Mouse (Mus musculus): ENCODE measurements around the gene C8a. TPM values are rescaled to one million over a fixed set of nuclear protein-coding genes. Genes with fewer than 3 reads are reported as not detected.
A peak's percentile ranks its signal among the peaks of the same experiment; 100 is the strongest.

Gene C8a
- polyA plus RNA-seq, 1 experiment from 2014 or later, result not detected

- Histone ChIP-seq H3K9ac (no peak overlapping the region), H3K36me3 (replicated peaks) (no peaks in the 10 kb centered on the region), H3K4me2 (no peak overlapping the region), H3K27me3 (replicated peaks) (no peaks in the 10 kb centered on the region), H3K27ac (0 out of 2 replicates have a peak overlapping the region, but pooled peaks have one; percentile 6), H3K4me3 (no peak overlapping the region), H3K4me1 (peaks cover 22% of the 10 kb centered on the region), H3K9me3 (no peaks in the 10 kb centered on the region)
- no peak for ATAC-seq (replicated peaks)
- 72% methylated on average over 9 of the region's 9 CpGs for WGBS
Observed at GRCm38 (mm10) chr4:104888499-104889262, 12.5 kb upstream of the C8a start.

- WGBS, result 29% methylated on average over 9 of the region's 9 CpGs
- Histone ChIP-seq H3K27me3 (replicated peaks) (no peaks in the 10 kb centered on the region), H3K9ac (no peak overlapping the region), H3K4me2 (no peak overlapping the region), H3K4me3 (no peak overlapping the region), H3K36me3 (replicated peaks) (no peaks in the 10 kb centered on the region), H3K4me1 (peaks cover 17% of the 10 kb centered on the region), H3K27ac (no peak overlapping the region), H3K9me3 (no peaks in the 10 kb centered on the region)
- ATAC-seq (replicated peaks), result no peak
Observed at GRCm38 (mm10) chr4:104887486-104887885, 11.3 kb upstream of the C8a start.

DNA sequence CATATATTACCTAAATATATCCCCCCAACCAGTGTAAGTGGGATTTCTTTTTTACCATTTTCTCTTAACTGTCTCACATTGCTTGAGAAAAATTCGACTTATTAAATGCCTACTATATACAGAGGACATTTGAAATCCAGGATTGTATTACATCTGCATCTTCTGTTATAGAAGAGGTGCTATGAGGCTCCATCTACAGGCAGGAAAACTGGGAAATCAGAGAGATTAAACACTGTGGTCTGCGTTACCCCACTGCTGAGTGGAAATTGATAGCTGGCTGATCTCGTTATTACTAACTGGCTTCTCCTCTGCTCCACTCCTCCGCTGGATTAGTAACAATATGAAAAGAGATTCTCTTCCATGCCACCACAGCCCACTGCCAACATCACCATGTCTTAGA, 366 bp downstream of the C8a start:
- WGBS, result 76% methylated on average over 4 of the region's 4 CpGs
- no peak overlapping the region for H3K9ac ChIP-seq
- no peak for ATAC-seq (replicated peaks)
- H3K4me2 ChIP-seq, result no peak overlapping the region
- no peaks in the 10 kb centered on the region for H3K36me3 ChIP-seq (replicated peaks)
- no peaks in the 10 kb centered on the region for H3K27me3 ChIP-seq (replicated peaks)
- no peak overlapping the region for H3K27ac ChIP-seq
- H3K4me1 ChIP-seq, result no peaks in the 10 kb centered on the region
- H3K4me3 ChIP-seq, result no peak overlapping the region
- no peaks in the 10 kb centered on the region for H3K9me3 ChIP-seq

- Histone ChIP-seq H3K27me3 (replicated peaks) (no peaks in the 10 kb centered on the region), H3K27ac (no peak overlapping the region), H3K4me2 (no peak overlapping the region), H3K4me1 (no peaks in the 10 kb centered on the region), H3K9me3 (no peaks in the 10 kb centered on the region), H3K36me3 (replicated peaks) (no peaks in the 10 kb centered on the region), H3K9ac (no peak overlapping the region), H3K4me3 (no peak overlapping the region)
- ATAC-seq (replicated peaks), result no peak
- 89% methylated on average over 5 of the region's 5 CpGs for WGBS
Observed at GRCm38 (mm10) chr4:104870196-104870595, 6.0 kb downstream of the C8a start.

DNA sequence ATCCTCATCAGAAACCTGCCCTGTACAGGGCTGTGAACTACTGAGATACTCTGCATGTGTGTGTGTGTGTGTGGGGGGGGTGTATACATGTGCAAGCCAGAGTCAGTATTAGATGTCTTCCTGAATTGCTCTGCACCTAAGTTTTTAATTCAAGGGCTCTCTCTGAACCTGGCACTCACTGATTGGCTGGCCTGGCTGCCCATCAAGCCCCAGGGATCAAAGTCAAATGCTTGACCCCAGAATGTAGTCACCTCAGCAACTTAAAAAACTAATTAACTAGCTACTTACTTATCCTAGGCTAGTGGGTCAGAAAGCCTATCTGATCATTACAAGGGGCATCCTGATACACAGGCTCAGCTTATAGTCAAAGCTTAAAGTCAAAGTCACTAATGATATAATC, 6.6 kb downstream of the C8a start:
- Histone ChIP-seq H3K27me3 (replicated peaks) (no peaks in the 10 kb centered on the region), H3K9ac (no peak overlapping the region), H3K9me3 (no peaks in the 10 kb centered on the region), H3K4me2 (no peak overlapping the region), H3K4me3 (no peak overlapping the region), H3K27ac (no peak overlapping the region), H3K36me3 (replicated peaks) (no peaks in the 10 kb centered on the region), H3K4me1 (no peaks in the 10 kb centered on the region)
- no peak for ATAC-seq (replicated peaks)

GRCm38 (mm10) chr4:104864397-104864796, 11.8 kb downstream of the C8a start:
- Histone ChIP-seq H3K4me3 (no peak overlapping the region), H3K4me1 (no peaks in the 10 kb centered on the region), H3K27me3 (replicated peaks) (no peaks in the 10 kb centered on the region), H3K36me3 (replicated peaks) (no peaks in the 10 kb centered on the region), H3K27ac (no peak overlapping the region), H3K9ac (no peak overlapping the region), H3K4me2 (no peak overlapping the region), H3K9me3 (no peaks in the 10 kb centered on the region)
- WGBS, result 74% methylated on average over 1 of the region's 1 CpGs
- ATAC-seq (replicated peaks), result no peak

DNA sequence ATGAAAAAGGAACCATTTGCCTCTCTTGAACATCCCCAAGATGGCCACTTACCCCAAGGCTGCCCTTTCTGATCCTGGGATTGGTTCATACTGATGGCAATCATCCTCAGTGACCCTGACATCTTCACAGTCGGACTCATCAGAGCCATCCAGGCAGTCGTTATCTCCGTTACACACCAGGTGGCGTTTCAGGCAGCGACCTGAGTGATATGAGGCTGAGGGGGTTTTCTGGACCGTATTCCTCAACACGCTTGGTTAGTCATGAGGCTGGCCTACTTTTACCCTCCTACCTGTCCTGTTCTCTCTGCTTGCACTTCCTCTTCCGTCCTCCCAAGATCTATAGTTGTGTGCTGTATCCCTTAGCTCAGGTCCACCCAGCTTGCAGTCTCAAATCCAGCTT, 15.0 kb downstream of the C8a start:
- Histone ChIP-seq H3K36me3 (replicated peaks) (no peaks in the 10 kb centered on the region), H3K9me3 (no peaks in the 10 kb centered on the region), H3K27me3 (replicated peaks) (no peaks in the 10 kb centered on the region), H3K4me1 (no peaks in the 10 kb centered on the region), H3K4me3 (no peak overlapping the region), H3K9ac (no peak overlapping the region), H3K27ac (no peak overlapping the region), H3K4me2 (no peak overlapping the region)
- no peak for ATAC-seq (replicated peaks)
- whole genome bisulfite sequencing, result 84% methylated on average over 8 of the region's 8 CpGs

DNA sequence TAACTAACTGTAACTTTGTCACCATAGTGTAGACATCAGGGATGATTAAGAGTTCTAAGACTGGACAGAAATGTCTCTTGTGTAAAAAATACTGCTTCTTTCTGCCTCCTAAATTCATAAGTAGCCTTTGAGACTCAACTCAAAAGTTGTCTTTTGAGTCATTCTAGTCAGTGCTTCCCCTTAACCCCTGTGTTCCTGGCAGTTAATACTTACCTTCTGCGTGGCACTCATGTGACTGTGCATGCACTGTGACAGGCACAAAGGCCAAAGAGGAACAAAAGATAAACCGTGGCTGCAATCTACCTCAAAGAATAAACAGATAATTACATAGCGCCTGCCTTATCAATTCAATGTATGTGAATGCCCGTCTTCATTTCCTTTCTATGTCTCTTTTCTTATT, 18.4 kb downstream of the C8a start:
- no peaks in the 10 kb centered on the region for H3K36me3 ChIP-seq (replicated peaks)
- H3K27me3 ChIP-seq (replicated peaks), result no peaks in the 10 kb centered on the region
- H3K4me2 ChIP-seq, result no peak overlapping the region
- no peak overlapping the region for H3K27ac ChIP-seq
- ATAC-seq (replicated peaks), result no peak
- 71% methylated on average over 4 of the region's 4 CpGs for whole genome bisulfite sequencing
- H3K4me3 ChIP-seq, result no peak overlapping the region
- H3K4me1 ChIP-seq, result no peaks in the 10 kb centered on the region
- no peak overlapping the region for H3K9ac ChIP-seq
- no peaks in the 10 kb centered on the region for H3K9me3 ChIP-seq

DNA sequence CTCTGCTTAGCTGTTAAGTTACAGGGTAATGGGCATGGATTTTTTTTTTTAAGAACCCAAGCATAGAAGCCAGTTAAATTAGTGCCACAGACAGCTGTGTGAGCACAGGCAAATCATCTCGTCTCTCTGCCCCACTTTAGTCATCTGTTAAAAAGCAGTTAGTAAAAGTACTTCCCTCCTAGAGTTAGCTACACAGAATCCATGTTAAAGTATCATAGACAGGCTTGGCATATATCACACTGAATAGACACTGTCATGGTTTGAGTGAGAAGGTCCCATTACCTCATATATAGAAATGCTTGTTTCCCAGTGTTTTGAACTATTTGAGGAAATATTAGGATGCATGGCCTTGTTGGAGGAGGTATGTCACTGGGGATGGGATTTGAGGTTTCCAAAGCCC, 19.2 kb downstream of the C8a start, which contains the start of gene Gm17662:
TSS of gene Gm17662 (plus strand) at position 301 of the 400 bp plus-strand sequence.
- Histone ChIP-seq H3K4me3 (no peak within 1 kb of the TSS), H3K9me3 (no peaks in the 10 kb centered on the region), H3K27ac (no peak within 1 kb of the TSS), H3K4me2 (no peak within 1 kb of the TSS), H3K4me1 (no peaks in the 10 kb centered on the region), H3K27me3 (replicated peaks) (no peaks in the 10 kb centered on the region), H3K36me3 (replicated peaks) (no peaks in the 10 kb centered on the region), H3K9ac (no peak within 1 kb of the TSS)
- ATAC-seq (replicated peaks), result no peak
- WGBS, result 84% methylated on average over 1 of the region's 1 CpGs

DNA sequence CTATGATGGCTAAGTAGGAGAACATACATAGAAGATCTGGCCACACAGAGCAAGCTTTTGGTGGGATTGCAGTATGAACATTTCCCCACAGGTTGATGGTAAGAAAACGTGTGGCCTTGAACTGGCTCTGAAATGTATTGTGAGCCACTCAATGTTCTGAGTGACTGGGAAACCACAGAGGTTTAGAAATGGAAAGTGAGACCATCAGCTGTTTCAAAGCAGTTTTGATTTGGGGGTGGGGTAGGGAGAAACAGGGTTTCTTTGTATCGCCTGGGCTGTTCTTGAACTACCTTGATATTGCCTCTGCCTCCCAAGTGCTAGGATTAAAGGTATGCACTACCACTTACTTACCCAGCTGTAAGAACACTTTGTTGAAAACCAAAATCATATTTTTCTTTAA, 21.0 kb downstream of the C8a start:
- Histone ChIP-seq H3K4me1 (no peaks in the 10 kb centered on the region), H3K4me2 (no peak overlapping the region), H3K27ac (no peak overlapping the region), H3K9me3 (no peaks in the 10 kb centered on the region), H3K9ac (no peak overlapping the region), H3K27me3 (replicated peaks) (no peaks in the 10 kb centered on the region), H3K36me3 (replicated peaks) (no peaks in the 10 kb centered on the region), H3K4me3 (no peak overlapping the region)
- ATAC-seq (replicated peaks), result no peak
- WGBS, result 89% methylated on average over 2 of the region's 2 CpGs

DNA sequence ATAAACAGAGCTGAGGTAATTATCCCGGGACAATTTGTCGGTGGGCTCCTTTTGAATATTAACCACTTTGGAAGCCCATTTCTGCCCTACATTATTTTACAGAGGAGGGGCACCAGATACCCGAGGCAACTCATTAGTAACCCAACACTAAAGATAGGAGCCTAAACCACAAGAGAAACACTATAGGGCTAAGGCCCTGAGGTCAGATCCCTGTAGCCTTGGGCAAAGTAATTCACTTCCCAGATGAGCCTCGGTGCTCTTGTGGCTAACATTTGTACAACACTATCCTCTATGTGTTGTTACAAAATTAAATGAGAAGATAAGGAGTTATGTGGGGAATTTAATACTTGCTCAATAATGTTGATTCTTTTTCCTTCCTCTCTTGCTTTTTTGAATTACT, 32.7 kb downstream of the C8a start:
- H3K4me1 ChIP-seq, result no peaks in the 10 kb centered on the region
- H3K9me3 ChIP-seq, result no peaks in the 10 kb centered on the region
- H3K4me3 ChIP-seq, result no peak overlapping the region
- no peak for ATAC-seq (replicated peaks)
- 33% methylated on average over 4 of the region's 4 CpGs for WGBS
- no peak overlapping the region for H3K9ac ChIP-seq
- H3K27me3 ChIP-seq (replicated peaks), result no peaks in the 10 kb centered on the region
- no peak overlapping the region for H3K4me2 ChIP-seq
- no peaks in the 10 kb centered on the region for H3K36me3 ChIP-seq (replicated peaks)
- H3K27ac ChIP-seq, result no peak overlapping the region

DNA sequence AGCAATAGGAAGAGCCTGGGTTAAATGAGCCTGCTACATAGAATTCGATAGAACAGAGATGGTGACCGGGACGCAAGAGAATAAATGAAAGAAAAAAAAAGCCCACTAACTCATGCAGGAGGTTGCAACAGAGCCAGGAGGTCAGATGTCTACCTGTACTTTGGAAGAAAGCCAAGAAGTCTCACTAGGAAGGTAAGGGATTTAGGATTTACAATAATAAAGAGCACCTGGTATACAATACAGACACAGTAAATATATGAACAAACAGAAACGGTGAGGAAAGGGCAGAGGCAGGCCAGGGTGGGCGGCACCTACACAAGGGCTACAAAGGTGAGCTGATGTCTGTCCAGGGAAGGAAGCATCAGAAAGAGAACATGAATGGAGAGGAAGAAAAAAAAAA, 34.0 kb downstream of the C8a start:
- no peak for ATAC-seq (replicated peaks)
- Histone ChIP-seq H3K4me1 (no peaks in the 10 kb centered on the region), H3K36me3 (replicated peaks) (no peaks in the 10 kb centered on the region), H3K9ac (no peak overlapping the region), H3K27ac (no peak overlapping the region), H3K27me3 (replicated peaks) (no peaks in the 10 kb centered on the region), H3K9me3 (no peaks in the 10 kb centered on the region), H3K4me3 (no peak overlapping the region), H3K4me2 (no peak overlapping the region)
- 88% methylated on average over 5 of the region's 5 CpGs for WGBS

DNA sequence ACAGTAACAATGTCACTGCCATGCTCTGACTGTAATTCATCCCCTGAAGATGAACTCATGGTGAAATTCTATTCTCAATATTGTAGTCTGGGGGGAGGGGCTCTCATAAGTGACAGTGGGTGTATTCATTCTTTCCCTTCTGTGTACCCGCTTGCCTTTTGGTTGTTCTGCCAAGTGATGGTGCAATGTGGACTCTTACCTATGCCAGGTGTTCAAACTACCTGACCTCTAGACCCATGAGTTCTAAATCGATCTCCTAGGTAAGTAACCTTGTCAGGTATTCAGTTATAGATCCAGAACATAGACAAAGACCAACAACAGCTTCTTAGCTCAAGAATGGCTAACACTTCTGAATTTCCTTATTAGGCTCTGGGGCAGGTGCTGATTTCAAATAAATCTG, 37.9 kb downstream of the C8a start:
- H3K27ac ChIP-seq, result no peak overlapping the region
- H3K4me3 ChIP-seq, result no peak overlapping the region
- H3K9me3 ChIP-seq, result no peaks in the 10 kb centered on the region
- H3K27me3 ChIP-seq (replicated peaks), result no peaks in the 10 kb centered on the region
- ATAC-seq (replicated peaks), result no peak
- WGBS, result 87% methylated on average over 2 of the region's 2 CpGs
- H3K4me2 ChIP-seq, result no peak overlapping the region
- H3K9ac ChIP-seq, result no peak overlapping the region
- peaks cover 16% of the 10 kb centered on the region for H3K4me1 ChIP-seq
- no peaks in the 10 kb centered on the region for H3K36me3 ChIP-seq (replicated peaks)
